Mouse (Mus musculus): ENCODE data around the gene Edem3. TPM values are rescaled to one million over a fixed set of nuclear protein-coding genes. Genes with fewer than 3 reads are reported as not detected.

Edem3 gene
- total RNA-seq (2021), result 100 to 1,000 TPM; 112 to 115 TPM
- long read RNA-seq, experiment 1, full-length matches to known transcripts, result 3 of 11 reads
- long read RNA-seq, experiment 1, partial matches to known transcripts, result 1 of 11 reads
- long read RNA-seq, experiment 1, other reads (novel, unspliced or antisense), result 7 of 11 reads
- long read RNA-seq, experiment 2, full-length matches to known transcripts, result 28 of 55 reads
- long read RNA-seq, experiment 2, partial matches to known transcripts, result 15 of 55 reads
- long read RNA-seq, experiment 2, other reads (novel, unspliced or antisense), result 12 of 55 reads

- peak; percentile 82 to 95 for DNase-seq (ENCODE audit: low spot score in 2 of 2)
Measured at GRCm38 (mm10) chr1:151754881-151755659, at the start of gene Edem3. Edem3 (plus strand) TSS chr1:151755371.

- peak in 1 of 2 experiments; percentile 51 for DNase-seq (ENCODE audit: low spot score in 2 of 2)
Measured at GRCm38 (mm10) chr1:151705723-151706396, 49.3 kb upstream of the Edem3 start.

GRCm38 (mm10) chr1:151706397-151706752, 48.8 kb upstream of the Edem3 start:
- DNase-seq (ENCODE audit: low spot score in 2 of 2), result no peak

GRCm38 (mm10) chr1:151708966-151709733, 46.0 kb upstream of the Edem3 start:
- no peak for DNase-seq (ENCODE audit: low spot score in 2 of 2)

- no peak for DNase-seq (ENCODE audit: low spot score in 2 of 2)
Measured at GRCm38 (mm10) chr1:151709734-151710022, 45.5 kb upstream of the Edem3 start.

- no peak for DNase-seq (ENCODE audit: low spot score in 2 of 2)
Measured at GRCm38 (mm10) chr1:151710424-151711055, 44.6 kb upstream of the Edem3 start.

- no peak for DNase-seq (ENCODE audit: low spot score in 2 of 2)
Measured at GRCm38 (mm10) chr1:151711062-151711461, 44.1 kb upstream of the Edem3 start.

- no peak for DNase-seq (ENCODE audit: low spot score in 2 of 2)
Measured at GRCm38 (mm10) chr1:151712664-151713063, 42.5 kb upstream of the Edem3 start.

- DNase-seq (ENCODE audit: low spot score in 2 of 2), result no peak
Measured at GRCm38 (mm10) chr1:151713622-151714021, 41.5 kb upstream of the Edem3 start.

GRCm38 (mm10) chr1:151716024-151716710, 39.0 kb upstream of the Edem3 start:
- no peak for DNase-seq (ENCODE audit: low spot score in 2 of 2)

GRCm38 (mm10) chr1:151717624-151718023, 37.5 kb upstream of the Edem3 start:
- DNase-seq (ENCODE audit: low spot score in 2 of 2), result no peak

GRCm38 (mm10) chr1:151718575-151718974, 36.6 kb upstream of the Edem3 start:
- DNase-seq (ENCODE audit: low spot score in 2 of 2), result no peak

GRCm38 (mm10) chr1:151719911-151720310, 35.3 kb upstream of the Edem3 start:
- no peak for DNase-seq (ENCODE audit: low spot score in 2 of 2)

- DNase-seq (ENCODE audit: low spot score in 2 of 2), result no peak
Measured at GRCm38 (mm10) chr1:151720566-151720965, 34.6 kb upstream of the Edem3 start.

GRCm38 (mm10) chr1:151721357-151721983, 33.7 kb upstream of the Edem3 start:
- no peak for DNase-seq (ENCODE audit: low spot score in 2 of 2)

GRCm38 (mm10) chr1:151723771-151724170, 31.4 kb upstream of the Edem3 start:
- no peak for DNase-seq (ENCODE audit: low spot score in 2 of 2)

- no peak for DNase-seq (ENCODE audit: low spot score in 2 of 2)
Measured at GRCm38 (mm10) chr1:151725590-151725989, 29.6 kb upstream of the Edem3 start.

GRCm38 (mm10) chr1:151726358-151726757, 28.8 kb upstream of the Edem3 start:
- DNase-seq (ENCODE audit: low spot score in 2 of 2), result no peak

GRCm38 (mm10) chr1:151728141-151728540, 27.0 kb upstream of the Edem3 start:
- DNase-seq (ENCODE audit: low spot score in 2 of 2), result no peak

GRCm38 (mm10) chr1:151737146-151737545, 18.0 kb upstream of the Edem3 start:
- DNase-seq (ENCODE audit: low spot score in 2 of 2), result no peak
